9 mouse cellular contexts compared by ENCODE assay signal in the genomic region with DNA sequence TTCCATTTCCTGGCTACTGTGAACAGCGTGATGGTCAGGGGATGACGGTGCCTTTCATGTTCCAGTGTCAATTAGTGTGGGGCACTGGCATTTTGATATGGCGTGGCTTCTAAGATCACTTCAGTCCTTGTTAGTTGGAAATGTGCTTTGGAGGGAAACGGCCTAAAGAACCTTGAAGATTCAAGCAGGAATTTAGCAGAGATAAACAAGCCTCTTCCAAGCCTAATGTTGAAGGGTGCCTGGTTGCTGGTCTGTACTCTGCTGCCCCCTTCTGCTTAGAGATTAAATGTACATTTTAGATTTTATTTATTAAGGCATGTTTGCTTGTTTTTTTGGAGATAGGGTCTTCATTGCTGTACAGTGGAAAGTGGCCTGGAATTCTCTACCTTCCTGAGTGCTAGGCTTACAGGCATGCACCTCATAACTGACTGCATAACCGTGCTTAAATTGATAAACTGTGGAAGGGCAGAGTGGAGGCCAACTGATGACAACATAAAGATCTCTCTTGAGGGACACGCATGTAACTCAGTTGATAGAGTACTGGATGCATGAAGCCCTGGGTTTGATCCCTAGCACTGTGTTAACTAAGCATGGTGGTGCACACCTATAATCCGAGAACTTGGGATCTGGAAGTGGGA. TPM values are rescaled to one million over a fixed set of nuclear protein-coding genes. Genes with fewer than 3 reads are reported as not detected.
DNase-seq lines count a peak whose midpoint lies in the region; ATAC-seq and TF ChIP-seq lines count a peak whose summit lies in the region.
"Had no signal": no experiment of that assay in that cellular context is flagged by ENCODE, and none has a peak within 500 bp of the region (broad histone marks: within the 10 kb centered on the region; RNA-seq: fewer than 3 reads in every experiment).

No protein-coding gene starts in this region.

- no peak overlapping the region for H3K4me3 ChIP-seq in forebrain, embryonic 13.5 days
- H3K4me3 ChIP-seq in forebrain, embryonic 11.5 days (ENCODE audit: low read depth, low read length), result no peak overlapping the region
- H3K4me3 ChIP-seq in liver, embryonic 14.5 days (ENCODE audit: insufficient read depth in 1 of 2, low read depth in 2 of 2, low read length in 2 of 2), result no peak overlapping the region
- no peak overlapping the region for H3K4me3 ChIP-seq in liver, embryonic 12.5 days
- no peak overlapping the region for H3K4me3 ChIP-seq in midbrain, postnatal 0 days (ENCODE audit: low read depth, low read length)

- no peaks in the 10 kb centered on the region for H3K27me3 ChIP-seq in forebrain, embryonic 13.5 days
- H3K27me3 ChIP-seq in forebrain, embryonic 11.5 days (ENCODE audit: control insufficient read depth, insufficient read depth, low read length), result no peaks in the 10 kb centered on the region
- H3K27me3 ChIP-seq in liver, embryonic 14.5 days (ENCODE audit: control insufficient read depth, insufficient read depth, low read length), result no peaks in the 10 kb centered on the region
- no peaks in the 10 kb centered on the region for H3K27me3 ChIP-seq in liver, embryonic 12.5 days (replicated peaks)
- H3K27me3 ChIP-seq in midbrain, postnatal 0 days (ENCODE audit: insufficient read depth, low read length), result no peaks in the 10 kb centered on the region

- ATAC-seq in forebrain, embryonic 13.5 days, result peak; percentile 50; the same call in 1 of the 2 replicates
- ATAC-seq in forebrain, embryonic 11.5 days (replicated peaks; ENCODE audit: low FRiP score), result no peak
- ATAC-seq in liver, embryonic 14.5 days (ENCODE audit: insufficient read depth), result no peak
- no peak for ATAC-seq in liver, embryonic 12.5 days
- no peak for ATAC-seq in midbrain, postnatal 0 days (ENCODE audit: low FRiP score)

- no peak overlapping the region for H3K27ac ChIP-seq in forebrain, embryonic 13.5 days
- H3K27ac ChIP-seq in forebrain, embryonic 11.5 days (ENCODE audit: low read depth, low read length), result no peak overlapping the region
- no peak overlapping the region for H3K27ac ChIP-seq in liver, embryonic 14.5 days
- no peak overlapping the region for H3K27ac ChIP-seq in liver, embryonic 12.5 days
- no peak overlapping the region for H3K27ac ChIP-seq in midbrain, postnatal 0 days (ENCODE audit: low read depth, low read length)

- no peak overlapping the region for H3K9ac ChIP-seq in forebrain, embryonic 13.5 days
- no peak overlapping the region for H3K9ac ChIP-seq in forebrain, embryonic 11.5 days (ENCODE audit: low read length)
- no peak overlapping the region for H3K9ac ChIP-seq in liver, embryonic 14.5 days (replicated peaks)
- H3K9ac ChIP-seq in liver, embryonic 12.5 days, result no peak overlapping the region
- H3K9ac ChIP-seq in midbrain, postnatal 0 days (replicated peaks; ENCODE audit: low read length, poor library complexity, severe bottlenecking), result no peak overlapping the region

- H3K4me1 ChIP-seq in forebrain, embryonic 13.5 days, result peaks cover 25% of the 10 kb centered on the region
- peaks cover 5% of the 10 kb centered on the region; the same call in 1 of the 2 replicates for H3K4me1 ChIP-seq in forebrain, embryonic 11.5 days (replicated peaks; ENCODE audit: control insufficient read depth, insufficient read depth, low read length)
- no peaks in the 10 kb centered on the region for H3K4me1 ChIP-seq in liver, embryonic 14.5 days (replicated peaks; ENCODE audit: control insufficient read depth in 2 of 2, insufficient read depth in 2 of 2, low read length in 1 of 2)
- H3K4me1 ChIP-seq in liver, embryonic 12.5 days, result no peaks in the 10 kb centered on the region
- peaks cover 13% of the 10 kb centered on the region; the same call in 1 of the 2 replicates for H3K4me1 ChIP-seq in midbrain, postnatal 0 days (ENCODE audit: insufficient read depth, low read length)

- WGBS in forebrain, embryonic 13.5 days, result 68% methylated on average over 7 of the region's 7 CpGs
- WGBS in forebrain, embryonic 11.5 days, result 69% methylated on average over 7 of the region's 7 CpGs
- WGBS in liver, embryonic 14.5 days (ENCODE audit: insufficient replicate concordance), result 46% methylated on average over 7 of the region's 7 CpGs
- 48% methylated on average over 7 of the region's 7 CpGs for WGBS in liver, embryonic 12.5 days (ENCODE audit: insufficient replicate concordance)
- 53% methylated on average over 7 of the region's 7 CpGs for WGBS in midbrain, postnatal 0 days

- TF ChIP-seq CTCF in liver, embryonic 14.5 days (IDR thresholded peaks at IDR 0.05; ENCODE audit: low read depth), result peak; percentile 38; the same call in 1 of the 2 replicates
- TF ChIP-seq CTCF in midbrain, postnatal 0 days (IDR thresholded peaks at IDR 0.05), result peak; percentile 91

- no peak for DNase-seq in forebrain, embryonic 11.5 days (ENCODE audit: low spot score)
- no peak for DNase-seq in liver, embryonic 14.5 days (ENCODE audit: low read depth in 3 of 3, low spot score in 3 of 3)
- DNase-seq in embryo, embryonic 9.5 days (ENCODE audit: extremely low spot score), result peak; percentile 44
- peak; percentile 79 for DNase-seq in midbrain, postnatal 0 days (ENCODE audit: low spot score)
- no peak for DNase-seq in left cerebral cortex, adult 11 months (ENCODE audit: low spot score)
- DNase-seq in left cerebral cortex, postnatal 25 days (ENCODE audit: low spot score in 2 of 2), result no peak
- DNase-seq: right cerebral cortex, adult 18-20 months had no signal

- no peak overlapping the region for H3K4me2 ChIP-seq in forebrain, embryonic 13.5 days
- H3K4me2 ChIP-seq in forebrain, embryonic 11.5 days (ENCODE audit: low read depth, low read length, severe bottlenecking), result no peak overlapping the region
- no peak overlapping the region for H3K4me2 ChIP-seq in liver, embryonic 14.5 days (ENCODE audit: low read depth)
- no peak overlapping the region for H3K4me2 ChIP-seq in liver, embryonic 12.5 days
- H3K4me2 ChIP-seq in midbrain, postnatal 0 days (ENCODE audit: low read depth, low read length, poor library complexity, severe bottlenecking), result no peak overlapping the region

- no peaks in the 10 kb centered on the region for H3K36me3 ChIP-seq in forebrain, embryonic 13.5 days (ENCODE audit: poor library complexity, severe bottlenecking)
- no peaks in the 10 kb centered on the region for H3K36me3 ChIP-seq in forebrain, embryonic 11.5 days (ENCODE audit: control insufficient read depth, insufficient read depth, low read length)
- H3K36me3 ChIP-seq in liver, embryonic 14.5 days (replicated peaks; ENCODE audit: control insufficient read depth, insufficient read depth, low read depth), result no peaks in the 10 kb centered on the region
- H3K36me3 ChIP-seq in liver, embryonic 12.5 days, result no peaks in the 10 kb centered on the region
- H3K36me3 ChIP-seq in midbrain, postnatal 0 days (ENCODE audit: insufficient read depth, low read length), result no peaks in the 10 kb centered on the region

- H3K9me3 ChIP-seq in forebrain, embryonic 13.5 days (replicated peaks), result no peaks in the 10 kb centered on the region
- no peaks in the 10 kb centered on the region for H3K9me3 ChIP-seq in forebrain, embryonic 11.5 days (ENCODE audit: control insufficient read depth, low read length)
- H3K9me3 ChIP-seq in liver, embryonic 14.5 days (ENCODE audit: control insufficient read depth, low read length), result no peaks in the 10 kb centered on the region
- H3K9me3 ChIP-seq in liver, embryonic 12.5 days (replicated peaks), result no peaks in the 10 kb centered on the region
- no peaks in the 10 kb centered on the region for H3K9me3 ChIP-seq in midbrain, postnatal 0 days (ENCODE audit: low read length)

- no peak for TF ChIP-seq EP300 in liver, embryonic 14.5 days (IDR thresholded peaks at IDR 0.05; ENCODE audit: low read depth)

- intact Hi-C loops in left cerebral cortex, postnatal 25 days (cut with DNase I), result loop anchor here (1.0 kb wide), 1 partner anchor 123 kb away; no protein-coding TSS in a partner anchor

RNA-seq across cellular contexts. Expression of a gene that starts 40.1 kb away (rescaled TPM):
- 1.6 and 2.0 TPM in 2 replicates for polyA plus RNA-seq in forebrain, embryonic 13.5 days (2015; fragmentation: Nextera tagmentation; extraction: Ambion mirVana)
- polyA plus RNA-seq in forebrain, embryonic 11.5 days (2014; fragmentation: Nextera tagmentation; extraction: Ambion mirVana), result 0.20 and 0.28 TPM in 2 replicates
- polyA plus RNA-seq in liver, embryonic 14.5 days (2012; rRNA removed), result 0.02 TPM in 1 of 2 replicates, not detected in the other
- 0.03 TPM in 1 of 2 replicates, not detected in the other for polyA plus RNA-seq in liver, embryonic 14.5 days (2014; fragmentation: Nextera tagmentation; extraction: Ambion mirVana)
- 0.07 and 0.13 TPM in 2 replicates for polyA plus RNA-seq in liver, embryonic 12.5 days (2016; fragmentation: Nextera tagmentation; extraction: Ambion mirVana)
- 10.5 and 10.7 TPM in 2 replicates for total RNA-seq in midbrain, postnatal 0 days (2014; rRNA removed)
- 6.5 and 7.4 TPM in 2 replicates for polyA plus RNA-seq in midbrain, postnatal 0 days (2015; fragmentation: Nextera tagmentation; extraction: Ambion mirVana)
- 10 to 100 TPM; 55.1 to 60.7 TPM for total RNA-seq in left cerebral cortex, postnatal 25 days (2021)

Comparison
In these comparisons a context has a peak if more than half of its experiments do, and no peak if none do; other contexts are left out.
1. DNase-seq: peak in embryo, embryonic 9.5 days (single experiment) and midbrain, postnatal 0 days (single experiment); none in forebrain, embryonic 11.5 days (single experiment), liver, embryonic 14.5 days (0 of 3), left cerebral cortex, adult 11 months (single experiment) and left cerebral cortex, postnatal 25 days (0 of 2).